Mouse (Mus musculus) testis, adult 2 months (tissue): Measurements from ENCODE around the gene Apom.

Source experiments
- CTCF ChIP-seq: fragments of 200-500 bp; IDR thresholded peaks from 2 replicates; pipeline ENCODE4 v1.5.1; 2012; ENCODE audit warnings: low read depth, mild to moderate bottlenecking, inconsistent platforms, low read length, moderate library complexity; ENCODE audit not compliant: control insufficient read depth, insufficient read depth, insufficient replicate concordance
- POLR2A ChIP-seq: fragments of 200-500 bp; IDR thresholded peaks from 2 replicates; pipeline ENCODE4 v1.6.1; 2012; ENCODE audit warnings: low read depth, mild to moderate bottlenecking, inconsistent platforms, low read length, moderate library complexity; ENCODE audit not compliant: control insufficient read depth

DNA sequence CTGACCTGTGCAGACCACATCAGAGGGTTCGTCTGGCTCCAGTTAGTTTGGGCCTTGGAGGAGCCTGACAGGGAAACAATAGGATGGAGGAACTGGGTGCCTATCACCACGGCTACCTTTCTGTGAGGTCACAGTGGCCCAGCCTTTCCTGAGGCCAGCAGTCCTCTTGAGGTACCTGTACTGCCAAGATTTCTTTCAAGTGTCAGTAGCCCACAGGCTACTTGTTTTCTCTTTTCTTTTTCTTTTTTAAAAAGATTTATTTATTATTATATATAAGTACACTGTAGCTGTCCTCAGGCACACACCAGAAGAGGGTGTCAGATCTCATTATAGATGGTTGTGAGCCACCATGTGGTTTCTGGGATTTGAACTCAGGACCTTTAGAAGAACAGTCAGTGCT lies 44.1 kb upstream of the Apom start, which contains the start of gene Aif1:
- TF ChIP-seq CTCF: no peak
- no peak for TF ChIP-seq POLR2A
